Mouse (Mus musculus): ENCODE data around the gene Ercc1. TPM values are rescaled to one million over a fixed set of nuclear protein-coding genes. Genes with fewer than 3 reads are reported as not detected.

Gene Ercc1
- polyA plus RNA-seq, 1 experiment from 2014 or later, result 68.4 TPM

GRCm38 (mm10) chr7:19308454-19309277 is 35.9 kb upstream of the Ercc1 start:
- peak overlapping the region; percentile 86 for H3K4me2 ChIP-seq (ENCODE audit: low read length)
- H3K9ac ChIP-seq (ENCODE audit: low read depth, low read length), result peak overlapping the region; percentile 54
- DNase-seq (ENCODE audit: low spot score) (peak; percentile 97), ATAC-seq (replicated peaks; ENCODE audit: low FRiP score, low read depth) (peak; percentile 81)
- H3K4me1 ChIP-seq (replicated peaks; ENCODE audit: insufficient read depth, low read length), result peaks cover 13% of the 10 kb centered on the region; the same call in 1 of the 2 replicates
- peak overlapping the region; percentile 52 for H3K4me3 ChIP-seq (replicated peaks; ENCODE audit: low read depth, low read length)
- under 1% methylated on average over 58 of the region's 58 CpGs for WGBS
- H3K27ac ChIP-seq, result peak overlapping the region; percentile 65
- H3K9me3 ChIP-seq (replicated peaks; ENCODE audit: low read length), result no peaks in the 10 kb centered on the region
- H3K27me3 ChIP-seq (ENCODE audit: insufficient read depth, low read length), result peaks cover 19% of the 10 kb centered on the region
- TF ChIP-seq CTCF (IDR thresholded peaks at IDR 0.05; ENCODE audit: low read depth), result peak; percentile 47; the same call in 1 of the 2 replicates
- no peaks in the 10 kb centered on the region for H3K36me3 ChIP-seq (ENCODE audit: insufficient read depth, low read length)

- H3K4me2 ChIP-seq (ENCODE audit: low read length), result peak overlapping the region; percentile 86
- H3K9ac ChIP-seq (ENCODE audit: low read depth, low read length), result peak overlapping the region; percentile 25
- DNase-seq (ENCODE audit: low spot score), result no peak
- no peak for ATAC-seq (replicated peaks; ENCODE audit: low FRiP score, low read depth)
- peaks cover 13% of the 10 kb centered on the region; the same call in 1 of the 2 replicates for H3K4me1 ChIP-seq (replicated peaks; ENCODE audit: insufficient read depth, low read length)
- TF ChIP-seq CTCF (IDR thresholded peaks at IDR 0.05; ENCODE audit: low read depth), result no peak
- no peaks in the 10 kb centered on the region for H3K36me3 ChIP-seq (ENCODE audit: insufficient read depth, low read length)
- peaks cover 14% of the 10 kb centered on the region for H3K27me3 ChIP-seq (ENCODE audit: insufficient read depth, low read length)
- WGBS, result under 1% methylated on average over 48 of the region's 48 CpGs
- H3K4me3 ChIP-seq (replicated peaks; ENCODE audit: low read depth, low read length), result peak overlapping the region; percentile 52
- H3K27ac ChIP-seq, result no peak overlapping the region
- no peaks in the 10 kb centered on the region for H3K9me3 ChIP-seq (replicated peaks; ENCODE audit: low read length)
Observed at GRCm38 (mm10) chr7:19309278-19309883, 35.2 kb upstream of the Ercc1 start.

- peaks cover 13% of the 10 kb centered on the region; the same call in 1 of the 2 replicates for H3K4me1 ChIP-seq (replicated peaks; ENCODE audit: insufficient read depth, low read length)
- H3K4me3 ChIP-seq (replicated peaks; ENCODE audit: low read depth, low read length), result peak within 1 kb of the TSS; percentile 52
- peak; percentile 67 for TF ChIP-seq CTCF (IDR thresholded peaks at IDR 0.05; ENCODE audit: low read depth)
- no peaks in the 10 kb centered on the region for H3K36me3 ChIP-seq (ENCODE audit: insufficient read depth, low read length)
- 1% methylated on average over 48 of the region's 49 CpGs for WGBS
- no peak within 1 kb of the TSS for H3K27ac ChIP-seq
- H3K9me3 ChIP-seq (replicated peaks; ENCODE audit: low read length), result no peaks in the 10 kb centered on the region
- DNase-seq (ENCODE audit: low spot score), result peak; percentile 98
- peak; percentile 89 for ATAC-seq (replicated peaks; ENCODE audit: low FRiP score, low read depth)
- H3K4me2 ChIP-seq (ENCODE audit: low read length), result peak within 1 kb of the TSS; percentile 86
- peaks cover 8% of the 10 kb centered on the region for H3K27me3 ChIP-seq (ENCODE audit: insufficient read depth, low read length)
- peak within 1 kb of the TSS; percentile 55 for H3K9ac ChIP-seq (ENCODE audit: low read depth, low read length)
Observed at GRCm38 (mm10) chr7:19309884-19310641, 34.5 kb upstream of the Ercc1 start, which contains the start of gene Fosb. Gene Fosb, minus strand, starts transcription at chr7:19310051.

DNA sequence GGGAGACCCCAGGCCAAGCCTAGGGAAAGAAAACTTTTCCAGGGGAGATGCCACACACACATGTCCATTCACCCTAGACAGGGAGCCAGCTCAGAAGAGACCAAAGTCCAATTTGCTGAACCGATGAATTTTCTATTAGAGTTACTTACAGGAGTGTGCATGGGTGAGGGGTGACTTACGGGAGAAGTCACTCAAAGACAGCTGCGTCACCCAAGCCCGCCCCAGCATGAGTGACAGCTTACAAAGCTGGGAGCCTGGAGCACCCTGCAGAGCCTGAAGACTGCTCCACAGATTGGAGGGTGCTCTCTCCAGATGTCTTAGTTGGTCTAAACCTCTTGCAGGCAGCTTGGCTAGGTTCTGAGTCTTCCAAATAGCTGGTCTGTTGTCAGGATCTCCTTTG is 32.6 kb upstream of the Ercc1 start:
- H3K9me3 ChIP-seq (replicated peaks; ENCODE audit: low read length), result no peaks in the 10 kb centered on the region
- H3K4me2 ChIP-seq (ENCODE audit: low read length), result no peak overlapping the region
- H3K4me1 ChIP-seq (replicated peaks; ENCODE audit: insufficient read depth, low read length), result peaks cover 13% of the 10 kb centered on the region; the same call in 1 of the 2 replicates
- no peaks in the 10 kb centered on the region for H3K36me3 ChIP-seq (ENCODE audit: insufficient read depth, low read length)
- WGBS, result 27% methylated on average over 4 of the region's 4 CpGs
- DNase-seq (ENCODE audit: low spot score) (peak; percentile 21), ATAC-seq (replicated peaks; ENCODE audit: low FRiP score, low read depth) (no peak)
- H3K27ac ChIP-seq, result no peak overlapping the region
- H3K9ac ChIP-seq (ENCODE audit: low read depth, low read length), result no peak overlapping the region
- no peak for TF ChIP-seq CTCF (IDR thresholded peaks at IDR 0.05; ENCODE audit: low read depth)
- 0 out of 2 replicates have a peak, but pooled peaks cover under 1% of the 10 kb centered on the region for H3K27me3 ChIP-seq (ENCODE audit: insufficient read depth, low read length)
- no peak overlapping the region for H3K4me3 ChIP-seq (replicated peaks; ENCODE audit: low read depth, low read length)

GRCm38 (mm10) chr7:19314033-19314432 is 30.5 kb upstream of the Ercc1 start:
- no peak overlapping the region for H3K4me2 ChIP-seq (ENCODE audit: low read length)
- H3K4me3 ChIP-seq (replicated peaks; ENCODE audit: low read depth, low read length), result no peak overlapping the region
- no peaks in the 10 kb centered on the region for H3K36me3 ChIP-seq (ENCODE audit: insufficient read depth, low read length)
- TF ChIP-seq CTCF (IDR thresholded peaks at IDR 0.05; ENCODE audit: low read depth), result no peak
- 43% methylated on average over 5 of the region's 5 CpGs for WGBS
- peaks cover 9% of the 10 kb centered on the region; the same call in 1 of the 2 replicates for H3K4me1 ChIP-seq (replicated peaks; ENCODE audit: insufficient read depth, low read length)
- 0 out of 2 replicates have a peak, but pooled peaks cover 4% of the 10 kb centered on the region for H3K27me3 ChIP-seq (ENCODE audit: insufficient read depth, low read length)
- DNase-seq (ENCODE audit: low spot score) (no peak), ATAC-seq (replicated peaks; ENCODE audit: low FRiP score, low read depth) (no peak)
- H3K27ac ChIP-seq, result no peak overlapping the region
- no peaks in the 10 kb centered on the region for H3K9me3 ChIP-seq (replicated peaks; ENCODE audit: low read length)
- H3K9ac ChIP-seq (ENCODE audit: low read depth, low read length), result no peak overlapping the region
